14 mouse cellular contexts compared by ENCODE assay signal in genomic region chr3:26130919-26131318, GRCm38 (mm10).
"Had no signal": no experiment of that assay in that cellular context is flagged by ENCODE, and none has a peak within 500 bp of the region (broad histone marks: within the 10 kb centered on the region; RNA-seq: fewer than 3 reads in every experiment).

No protein-coding gene starts in this region.

- DNase-seq: kidney, adult 9 months; kidney, postnatal 10 days; kidney, postnatal 4 days; lung, embryonic 14.5 days; lung, postnatal 14 days; right cerebral cortex, adult 18-20 months; thymus, adult 18-20 months; thymus, postnatal 14 days had no signal

- H3K27me3 ChIP-seq: liver, embryonic 12.5 days; midbrain, embryonic 12.5 days; neural tube, embryonic 13.5 days had no signal

- H3K36me3 ChIP-seq: limb, embryonic 10.5 days; liver, embryonic 12.5 days; midbrain, embryonic 12.5 days had no signal

- H3K9ac ChIP-seq: liver, embryonic 12.5 days; lung, embryonic 14.5 days; midbrain, embryonic 12.5 days; neural tube, embryonic 13.5 days had no signal

- H3K27ac ChIP-seq: left cerebral cortex, adult 2 months; limb, embryonic 10.5 days; liver, embryonic 12.5 days; midbrain, embryonic 12.5 days; neural tube, embryonic 13.5 days had no signal

- H3K9me3 ChIP-seq: limb, embryonic 10.5 days; liver, embryonic 12.5 days; midbrain, embryonic 12.5 days; neural tube, embryonic 13.5 days had no signal

- H3K4me2 ChIP-seq: liver, embryonic 12.5 days; lung, embryonic 14.5 days; midbrain, embryonic 12.5 days; neural tube, embryonic 13.5 days had no signal

- H3K4me3 ChIP-seq: left cerebral cortex, adult 2 months; limb, embryonic 10.5 days; liver, embryonic 12.5 days; midbrain, embryonic 12.5 days; neural tube, embryonic 13.5 days had no signal

- H3K4me1 ChIP-seq: limb, embryonic 10.5 days; liver, embryonic 12.5 days had no signal

- ATAC-seq: liver, embryonic 12.5 days; midbrain, embryonic 16.5 days had no signal
